Mouse (Mus musculus) cerebellum, adult (tissue): ENCODE results near the gene Mllt3.

ENCODE experiments used
- ATAC-seq: cut with Nextera tagmentation; 2 replicates; pipeline ENCODE4 v1.9.2; 2017; ENCODE audit warnings: mild to moderate bottlenecking, moderate library complexity, mixed read lengths; ENCODE audit not compliant: insufficient number of reproducible peaks, low FRiP score, low TSS enrichment

Mllt3 gene

GRCm38 (mm10) chr4:87835191-87835590 is 198.0 kb downstream of the Mllt3 start:
- no peak for ATAC-seq

GRCm38 (mm10) chr4:87834310-87834709 is 198.9 kb downstream of the Mllt3 start:
- 0 out of 2 replicates have a peak, but pooled peaks have one; percentile 28 for ATAC-seq

GRCm38 (mm10) chr4:87830794-87831306 is 202.3 kb downstream of the Mllt3 start:
- no peak for ATAC-seq

- no peak for ATAC-seq
Observed at GRCm38 (mm10) chr4:87829426-87830063, 203.6 kb downstream of the Mllt3 start.

GRCm38 (mm10) chr4:87826336-87826735 is 206.8 kb downstream of the Mllt3 start:
- peak; percentile 38; the same call in 1 of the 2 replicates for ATAC-seq

- no peak for ATAC-seq
Observed at GRCm38 (mm10) chr4:87823623-87824022, 209.5 kb downstream of the Mllt3 start.

- no peak for ATAC-seq
Observed at GRCm38 (mm10) chr4:87823191-87823590, 210.0 kb downstream of the Mllt3 start.

- ATAC-seq: no peak
Observed at GRCm38 (mm10) chr4:87820911-87821310, 212.3 kb downstream of the Mllt3 start.

GRCm38 (mm10) chr4:87819182-87819581 is 214.0 kb downstream of the Mllt3 start:
- ATAC-seq: peak; percentile 98

- no peak for ATAC-seq
Observed at GRCm38 (mm10) chr4:87818276-87818675, 214.9 kb downstream of the Mllt3 start.

GRCm38 (mm10) chr4:87815465-87816108 is 217.6 kb downstream of the Mllt3 start:
- no peak for ATAC-seq

- no peak for ATAC-seq
Observed at GRCm38 (mm10) chr4:87811899-87812298, 221.3 kb downstream of the Mllt3 start.

GRCm38 (mm10) chr4:87806196-87806987 is 226.8 kb downstream of the Mllt3 start:
- no peak for ATAC-seq

GRCm38 (mm10) chr4:87804576-87804975 is 228.6 kb downstream of the Mllt3 start:
- ATAC-seq: peak; percentile 58

GRCm38 (mm10) chr4:87803313-87803712 is 229.9 kb downstream of the Mllt3 start:
- no peak for ATAC-seq

- no peak for ATAC-seq
Observed at GRCm38 (mm10) chr4:87802140-87802539, 231.0 kb downstream of the Mllt3 start.

- no peak for ATAC-seq
Observed at GRCm38 (mm10) chr4:87801332-87801731, 231.8 kb downstream of the Mllt3 start.

- no peak for ATAC-seq
Observed at GRCm38 (mm10) chr4:87800276-87800675, 232.9 kb downstream of the Mllt3 start.

- no peak for ATAC-seq
Observed at GRCm38 (mm10) chr4:87799418-87799817, 233.7 kb downstream of the Mllt3 start.

- ATAC-seq: no peak
Observed at GRCm38 (mm10) chr4:87795261-87795660, 237.9 kb downstream of the Mllt3 start.

GRCm38 (mm10) chr4:87794216-87794615 is 238.9 kb downstream of the Mllt3 start:
- ATAC-seq: no peak
